Mouse (Mus musculus): ENCODE measurements around the gene Gm17657. TPM values are rescaled to one million over a fixed set of nuclear protein-coding genes. Genes with fewer than 3 reads are reported as not detected.

The Gm17657 gene
- polyA plus RNA-seq, 1 experiment from 2014 or later = not detected

DNA sequence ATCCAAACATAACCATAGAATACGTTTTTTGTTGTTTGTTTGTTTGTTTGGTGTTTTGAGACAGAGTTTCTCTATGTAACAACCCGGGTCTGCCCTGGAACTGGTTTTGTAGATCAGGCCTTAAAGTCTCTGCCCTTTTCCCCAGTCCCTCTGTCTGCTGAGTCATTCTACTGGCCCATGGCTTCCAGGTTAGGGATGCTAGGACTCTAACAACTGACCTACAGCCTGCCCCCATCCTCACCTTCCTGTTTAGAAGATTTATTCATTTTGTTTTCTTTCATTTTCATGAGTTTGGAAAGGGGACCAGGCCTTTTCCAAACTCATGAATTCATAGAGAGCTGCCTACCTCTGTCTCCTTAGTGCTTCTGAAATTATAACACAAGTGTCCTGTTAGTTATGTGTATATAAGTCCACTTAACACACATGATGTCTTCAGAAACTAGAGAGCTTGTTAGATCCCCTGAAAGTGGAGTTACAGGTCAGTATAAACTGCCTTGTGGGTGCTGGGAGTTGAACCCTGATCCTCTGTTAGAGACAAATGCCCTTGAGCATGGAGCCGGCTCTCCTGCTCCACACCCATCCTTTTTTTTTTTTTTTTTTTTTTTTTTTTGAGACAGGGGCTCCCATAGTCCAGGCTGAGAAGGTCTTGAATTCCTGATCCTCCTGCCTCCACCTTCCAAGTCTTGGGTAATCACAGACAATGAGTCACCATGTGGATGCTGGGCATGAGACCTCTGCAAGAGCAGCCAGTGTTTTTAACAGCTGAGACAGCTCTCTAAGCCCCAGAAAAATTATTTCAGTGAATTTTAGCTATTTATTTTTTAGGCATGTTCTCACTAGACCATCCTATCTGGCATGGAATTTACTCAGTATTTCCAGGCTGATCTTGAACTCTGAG is 63.9 kb downstream of the Gm17657 start:
- Histone ChIP-seq H3K9me3 (ENCODE audit: low read depth, low read length) (no peaks in the 10 kb centered on the region), H3K9ac (no peak overlapping the region), H3K4me2 (no peak overlapping the region), H3K27me3 (ENCODE audit: insufficient read depth, low read length) (no peaks in the 10 kb centered on the region), H3K4me3 (ENCODE audit: low read depth, low read length) (no peak overlapping the region), H3K27ac (ENCODE audit: low read depth) (no peak overlapping the region), H3K4me1 (ENCODE audit: insufficient read depth) (no peaks in the 10 kb centered on the region), H3K36me3 (ENCODE audit: insufficient read depth) (no peaks in the 10 kb centered on the region)
- WGBS = 52% methylated on average over 3 of the region's 3 CpGs
- DNase-seq (no peak), ATAC-seq (ENCODE audit: insufficient read depth) (no peak)
- TF ChIP-seq CTCF (IDR thresholded peaks at IDR 0.05; ENCODE audit: low read depth) = no peak

DNA sequence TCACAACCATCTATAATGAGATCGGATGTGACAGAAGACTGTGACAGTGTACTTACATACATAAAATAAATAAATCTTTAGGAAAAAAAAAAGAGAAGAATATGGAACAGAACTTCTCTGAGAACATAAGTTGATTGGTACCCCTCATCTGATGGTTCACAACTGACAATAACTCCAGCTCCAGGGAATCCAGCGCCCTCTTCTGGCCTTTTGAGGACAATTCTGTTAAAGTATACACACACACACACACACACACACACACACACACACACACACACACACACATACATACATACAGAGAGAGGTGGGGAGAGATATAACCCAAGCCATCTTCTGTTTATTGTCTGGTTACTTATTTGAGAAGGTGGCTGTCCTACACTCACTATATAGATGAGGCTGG is 65.0 kb downstream of the Gm17657 start:
- WGBS = 69% methylated on average over 2 of the region's 2 CpGs
- H3K27ac ChIP-seq (ENCODE audit: low read depth) = no peak overlapping the region

DNA sequence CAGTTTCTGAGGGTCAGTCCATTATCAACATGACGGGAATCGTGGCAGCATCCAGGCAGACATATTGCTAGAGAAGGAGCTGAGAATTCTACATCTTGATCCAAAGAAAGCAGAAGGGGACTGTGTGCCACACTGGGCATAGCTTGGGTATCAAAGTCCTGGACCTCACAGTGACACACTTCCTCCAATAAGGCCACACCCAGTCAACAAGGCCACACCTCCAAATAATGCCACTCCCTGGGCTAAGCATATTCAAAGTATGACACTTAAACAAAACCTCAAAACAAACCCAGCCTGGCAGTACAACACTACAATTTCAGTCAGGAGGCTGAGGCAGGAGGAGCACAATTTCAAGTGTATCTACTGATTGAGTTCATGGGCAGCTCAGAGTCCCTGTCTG is 66.2 kb downstream of the Gm17657 start:
- Histone ChIP-seq H3K4me1 (ENCODE audit: insufficient read depth) (no peaks in the 10 kb centered on the region), H3K36me3 (ENCODE audit: insufficient read depth) (no peaks in the 10 kb centered on the region), H3K4me3 (ENCODE audit: low read depth, low read length) (no peak overlapping the region), H3K4me2 (no peak overlapping the region), H3K27me3 (ENCODE audit: insufficient read depth, low read length) (no peaks in the 10 kb centered on the region), H3K27ac (ENCODE audit: low read depth) (no peak overlapping the region), H3K9me3 (ENCODE audit: low read depth, low read length) (no peaks in the 10 kb centered on the region), H3K9ac (no peak overlapping the region)
- whole genome bisulfite sequencing = 95% methylated on average over 2 of the region's 2 CpGs
- TF ChIP-seq CTCF (IDR thresholded peaks at IDR 0.05; ENCODE audit: low read depth) = no peak
- ATAC-seq (ENCODE audit: insufficient read depth) = no peak
- DNase-seq = no peak

More for the DNA sequence above, 65.0 kb downstream of the Gm17657 start:
- Histone ChIP-seq H3K9me3 (ENCODE audit: low read depth, low read length) (no peaks in the 10 kb centered on the region), H3K9ac (no peak overlapping the region), H3K4me3 (ENCODE audit: low read depth, low read length) (no peak overlapping the region), H3K4me1 (ENCODE audit: insufficient read depth) (no peaks in the 10 kb centered on the region), H3K27me3 (ENCODE audit: insufficient read depth, low read length) (no peaks in the 10 kb centered on the region), H3K36me3 (ENCODE audit: insufficient read depth) (no peaks in the 10 kb centered on the region), H3K4me2 (no peak overlapping the region)
- no peak for DNase-seq
- no peak for ATAC-seq (ENCODE audit: insufficient read depth)
- no peak for TF ChIP-seq CTCF (IDR thresholded peaks at IDR 0.05; ENCODE audit: low read depth)

DNA sequence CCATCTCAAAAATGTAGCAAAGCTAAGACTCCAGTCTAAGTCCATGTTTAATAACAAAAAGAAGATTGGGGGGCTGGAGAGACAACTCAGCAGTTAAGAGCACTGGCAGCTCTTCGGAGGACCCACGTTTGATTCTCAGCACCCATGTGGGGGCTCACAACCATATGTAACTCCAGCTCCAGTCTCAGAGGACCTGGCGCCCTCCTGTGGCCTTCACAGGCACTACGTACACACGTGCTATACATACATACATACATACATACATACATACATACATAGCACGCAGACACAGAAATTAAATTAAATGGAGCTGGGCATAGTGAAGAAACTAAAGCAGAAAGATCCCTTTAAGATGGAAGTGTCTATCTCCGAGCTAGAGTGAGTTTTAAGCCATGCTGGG is 66.8 kb downstream of the Gm17657 start:
- H3K9ac ChIP-seq = no peak overlapping the region
- H3K9me3 ChIP-seq (ENCODE audit: low read depth, low read length) = no peaks in the 10 kb centered on the region
- no peak overlapping the region for H3K4me2 ChIP-seq
- no peak for TF ChIP-seq CTCF (IDR thresholded peaks at IDR 0.05; ENCODE audit: low read depth)
- H3K4me1 ChIP-seq (ENCODE audit: insufficient read depth) = no peaks in the 10 kb centered on the region
- H3K27ac ChIP-seq (ENCODE audit: low read depth) = no peak overlapping the region
- 93% methylated on average over 7 of the region's 7 CpGs for WGBS
- DNase-seq = no peak
- ATAC-seq (ENCODE audit: insufficient read depth) = no peak
- H3K4me3 ChIP-seq (ENCODE audit: low read depth, low read length) = no peak overlapping the region
- no peaks in the 10 kb centered on the region for H3K36me3 ChIP-seq (ENCODE audit: insufficient read depth)
- no peaks in the 10 kb centered on the region for H3K27me3 ChIP-seq (ENCODE audit: insufficient read depth, low read length)

DNA sequence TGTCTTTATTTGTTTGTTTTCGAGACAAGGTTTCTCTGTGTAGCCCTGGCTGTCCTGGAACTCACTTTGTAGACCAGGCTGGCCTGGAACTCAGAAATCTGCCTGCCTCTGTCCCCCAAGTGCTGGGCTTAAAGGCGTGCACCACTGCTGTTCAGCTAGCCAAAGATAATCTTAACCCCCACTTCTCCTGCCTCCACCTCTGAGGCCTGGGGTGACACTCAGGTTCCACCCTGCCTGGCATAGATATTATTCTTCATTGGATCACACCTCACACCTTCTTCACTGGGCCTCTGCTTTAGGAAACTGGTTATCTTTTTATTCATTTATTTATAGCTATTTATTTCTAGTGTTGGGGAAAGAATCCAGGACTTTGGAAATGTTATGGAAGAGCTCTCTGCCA is 69.2 kb downstream of the Gm17657 start:
- DNase-seq (no peak), ATAC-seq (ENCODE audit: insufficient read depth) (no peak)
- H3K27ac ChIP-seq (ENCODE audit: low read depth) = no peak overlapping the region
- no peak overlapping the region for H3K4me2 ChIP-seq
- no peaks in the 10 kb centered on the region for H3K36me3 ChIP-seq (ENCODE audit: insufficient read depth)
- H3K27me3 ChIP-seq (ENCODE audit: insufficient read depth, low read length) = no peaks in the 10 kb centered on the region
- no peak for TF ChIP-seq CTCF (IDR thresholded peaks at IDR 0.05; ENCODE audit: low read depth)
- no peaks in the 10 kb centered on the region for H3K9me3 ChIP-seq (ENCODE audit: low read depth, low read length)
- H3K4me1 ChIP-seq (ENCODE audit: insufficient read depth) = no peaks in the 10 kb centered on the region
- H3K4me3 ChIP-seq (ENCODE audit: low read depth, low read length) = no peak overlapping the region
- H3K9ac ChIP-seq = no peak overlapping the region
- WGBS = 71% methylated on average over 2 of the region's 2 CpGs

DNA sequence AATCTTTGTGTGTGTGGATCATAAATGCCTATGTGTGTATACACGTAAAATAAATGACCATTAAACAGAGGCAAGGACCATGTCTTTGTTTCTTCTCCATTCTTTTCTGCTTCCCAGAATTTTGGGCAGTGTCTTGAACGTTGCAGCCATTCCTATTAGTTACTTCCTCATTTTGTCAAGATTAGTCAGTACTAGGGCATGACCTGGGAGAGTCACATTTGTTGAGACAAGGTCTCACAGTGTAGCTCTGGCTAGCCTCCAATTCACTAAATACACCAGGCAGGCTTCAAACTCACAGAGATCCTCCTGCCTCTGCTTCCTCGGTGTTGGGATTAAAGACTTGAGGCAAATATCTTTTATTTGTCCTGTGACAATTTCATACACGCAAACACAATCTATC is 71.2 kb downstream of the Gm17657 start:
- H3K4me2 ChIP-seq = no peak overlapping the region
- no peak overlapping the region for H3K27ac ChIP-seq (ENCODE audit: low read depth)
- H3K27me3 ChIP-seq (ENCODE audit: insufficient read depth, low read length) = no peaks in the 10 kb centered on the region
- no peak overlapping the region for H3K9ac ChIP-seq
- H3K4me1 ChIP-seq (ENCODE audit: insufficient read depth) = no peaks in the 10 kb centered on the region
- DNase-seq (no peak), ATAC-seq (ENCODE audit: insufficient read depth) (no peak)
- WGBS = 80% methylated on average over 4 of the region's 4 CpGs
- TF ChIP-seq CTCF (IDR thresholded peaks at IDR 0.05; ENCODE audit: low read depth) = no peak
- no peak overlapping the region for H3K4me3 ChIP-seq (ENCODE audit: low read depth, low read length)
- H3K9me3 ChIP-seq (ENCODE audit: low read depth, low read length) = no peaks in the 10 kb centered on the region
- no peaks in the 10 kb centered on the region for H3K36me3 ChIP-seq (ENCODE audit: insufficient read depth)

DNA sequence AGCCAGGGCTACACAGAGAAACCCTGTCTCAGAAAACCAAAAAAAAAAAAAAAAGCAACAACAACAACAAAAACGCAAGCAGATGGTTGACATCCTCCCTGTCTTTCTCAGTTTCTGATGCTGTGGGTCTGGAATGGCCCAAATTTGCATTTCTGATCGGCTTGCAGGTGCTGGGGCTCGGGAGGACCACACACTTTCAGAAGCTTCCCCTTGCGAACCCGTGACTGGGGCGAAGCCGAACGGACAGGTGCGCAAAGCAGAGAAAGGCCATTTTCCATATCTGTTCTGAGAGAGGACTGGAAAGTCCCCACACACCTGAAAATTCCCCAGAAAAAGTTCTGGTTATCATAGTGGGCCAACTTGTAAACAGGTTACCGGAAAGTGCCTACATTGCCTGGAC is 72.1 kb downstream of the Gm17657 start:
- DNase-seq = no peak
- no peak for TF ChIP-seq CTCF (IDR thresholded peaks at IDR 0.05; ENCODE audit: low read depth)
- no peak overlapping the region for H3K4me2 ChIP-seq
- ATAC-seq (ENCODE audit: insufficient read depth) = no peak
- 88% methylated on average over 10 of the region's 10 CpGs for WGBS
- H3K27ac ChIP-seq (ENCODE audit: low read depth) = no peak overlapping the region
- no peaks in the 10 kb centered on the region for H3K4me1 ChIP-seq (ENCODE audit: insufficient read depth)
- H3K36me3 ChIP-seq (ENCODE audit: insufficient read depth) = no peaks in the 10 kb centered on the region
- no peaks in the 10 kb centered on the region for H3K27me3 ChIP-seq (ENCODE audit: insufficient read depth, low read length)
- no peaks in the 10 kb centered on the region for H3K9me3 ChIP-seq (ENCODE audit: low read depth, low read length)
- no peak overlapping the region for H3K9ac ChIP-seq
- no peak overlapping the region for H3K4me3 ChIP-seq (ENCODE audit: low read depth, low read length)

Measured in lung, embryonic 14.5 days (tissue).